10 mouse cellular contexts compared by ENCODE assay signal in genomic region chr5:123035564-123035963, GRCm38 (mm10). TPM values are rescaled to one million over a fixed set of nuclear protein-coding genes. Genes with fewer than 3 reads are reported as not detected.
DNase-seq lines count a peak whose midpoint lies in the region; ATAC-seq lines count a peak whose summit lies in the region.
"Had no signal": no experiment of that assay in that cellular context is flagged by ENCODE, and none has a peak within 500 bp of the region (broad histone marks: within the 10 kb centered on the region; RNA-seq: fewer than 3 reads in every experiment).

No protein-coding gene starts in this region.

- ATAC-seq in kidney, embryonic 14.5 days (ENCODE audit: low FRiP score, low TSS enrichment) = no peak
- peak; percentile 86 for ATAC-seq in erythroblast, adult 5-6 weeks (replicated peaks; ENCODE audit: low FRiP score, poor library complexity, severe bottlenecking)
- ATAC-seq in limb, embryonic 15.5 days (ENCODE audit: insufficient number of reproducible peaks, low FRiP score, low TSS enrichment, low read depth) = peak; percentile 27; the same call in 1 of the 2 replicates
- ATAC-seq in stomach, embryonic 14.5 days (ENCODE audit: insufficient number of reproducible peaks, insufficient read depth, low FRiP score, low read depth) = 0 out of 2 replicates have a peak, but pooled peaks have one; percentile 46
- ATAC-seq: Patski had no signal

- H3K9ac ChIP-seq in kidney, embryonic 14.5 days (ENCODE audit: low read depth, low read length) = no peak overlapping the region
- no peak overlapping the region for H3K9ac ChIP-seq in limb, embryonic 15.5 days
- H3K9ac ChIP-seq in stomach, embryonic 14.5 days (replicated peaks; ENCODE audit: low read depth, low read length) = no peak overlapping the region

- H3K27me3 ChIP-seq in kidney, embryonic 14.5 days (ENCODE audit: control insufficient read depth, insufficient read depth, low read length) = no peaks in the 10 kb centered on the region
- H3K27me3 ChIP-seq in limb, embryonic 15.5 days = no peaks in the 10 kb centered on the region
- H3K27me3 ChIP-seq in stomach, embryonic 14.5 days (ENCODE audit: control insufficient read depth, insufficient read depth, low read length) = no peaks in the 10 kb centered on the region
- H3K27me3 ChIP-seq: Patski had no signal

- H3K4me2 ChIP-seq in kidney, embryonic 14.5 days (replicated peaks; ENCODE audit: low read depth, low read length) = no peak overlapping the region
- no peak overlapping the region for H3K4me2 ChIP-seq in limb, embryonic 15.5 days
- H3K4me2 ChIP-seq in stomach, embryonic 14.5 days (replicated peaks; ENCODE audit: low read depth, low read length) = no peak overlapping the region

- H3K4me3 ChIP-seq in kidney, embryonic 14.5 days (ENCODE audit: low read length) = no peak overlapping the region
- no peak overlapping the region for H3K4me3 ChIP-seq in limb, embryonic 15.5 days
- no peak overlapping the region for H3K4me3 ChIP-seq in stomach, embryonic 14.5 days (ENCODE audit: low read depth, low read length)

- 0 out of 2 replicates have a peak, but pooled peaks cover 3% of the 10 kb centered on the region for H3K4me1 ChIP-seq in kidney, embryonic 14.5 days (ENCODE audit: control insufficient read depth, insufficient read depth, low read length)
- peaks cover 22% of the 10 kb centered on the region for H3K4me1 ChIP-seq in limb, embryonic 15.5 days
- no peaks in the 10 kb centered on the region for H3K4me1 ChIP-seq in stomach, embryonic 14.5 days (ENCODE audit: control insufficient read depth, insufficient read depth, low read length)

- H3K27ac ChIP-seq in kidney, embryonic 14.5 days (ENCODE audit: low read depth, low read length) = no peak overlapping the region
- peak overlapping the region; percentile 43; the same call in 1 of the 2 replicates for H3K27ac ChIP-seq in limb, embryonic 15.5 days
- no peak overlapping the region for H3K27ac ChIP-seq in stomach, embryonic 14.5 days (ENCODE audit: low read length)

- WGBS in kidney, embryonic 14.5 days = 16% methylated on average over 6 of the region's 6 CpGs
- WGBS in limb, embryonic 15.5 days = 25% methylated on average over 6 of the region's 6 CpGs
- 25% methylated on average over 6 of the region's 6 CpGs for WGBS in stomach, embryonic 14.5 days

- DNase-seq in kidney, adult 11 months = peak; percentile 95
- DNase-seq in ovary, postnatal 14 days (ENCODE audit: low spot score) = no peak
- no peak for DNase-seq in heart, adult 9 months (ENCODE audit: low spot score in 2 of 2)
- DNase-seq in left cerebral cortex, postnatal 4 days = no peak

- H3K9me3 ChIP-seq in kidney, embryonic 14.5 days (ENCODE audit: control insufficient read depth, low read length) = no peaks in the 10 kb centered on the region
- no peaks in the 10 kb centered on the region for H3K9me3 ChIP-seq in limb, embryonic 15.5 days
- no peaks in the 10 kb centered on the region for H3K9me3 ChIP-seq in stomach, embryonic 14.5 days (ENCODE audit: control insufficient read depth, low read depth, low read length)

- H3K36me3 ChIP-seq in kidney, embryonic 14.5 days (ENCODE audit: control insufficient read depth, insufficient read depth, low read length) = peaks cover under 1% of the 10 kb centered on the region; the same call in 1 of the 2 replicates
- H3K36me3 ChIP-seq in limb, embryonic 15.5 days = peaks cover 11% of the 10 kb centered on the region; the same call in 1 of the 2 replicates
- H3K36me3 ChIP-seq in stomach, embryonic 14.5 days (ENCODE audit: control insufficient read depth, insufficient read depth, low read length) = peaks cover 6% of the 10 kb centered on the region; the same call in 1 of the 2 replicates

- intact Hi-C loops in left cerebral cortex, postnatal 4 days (cut with DNase I) = no loop called here

RNA-seq across cellular contexts. Expression of gene Morn3, which starts 11.3 kb away (rescaled TPM):
- polyA plus RNA-seq in kidney, embryonic 14.5 days (2014; fragmentation: Nextera tagmentation; extraction: Ambion mirVana) = 1.3 and 1.7 TPM in 2 replicates
- not detected in 2 replicates for total RNA-seq in erythroblast, adult 5-6 weeks (2015; ENCODE audit: low replicate concordance)
- not detected in 2 replicates for total RNA-seq in erythroblast, adult 5-6 weeks (2017; ENCODE audit: low replicate concordance)
- polyA plus RNA-seq in limb, embryonic 15.5 days (2015; fragmentation: Nextera tagmentation; extraction: Ambion mirVana) = 1.0 TPM in 1 of 2 replicates, not detected in the other
- not detected in 2 replicates for polyA plus RNA-seq in stomach, embryonic 14.5 days (2014; fragmentation: Nextera tagmentation; extraction: Ambion mirVana)
- not detected for total RNA-seq in left cerebral cortex, postnatal 4 days (2021)
- polyA plus RNA-seq: limb, embryonic 14.5 days had no signal

RNA-seq across cellular contexts. Expression of gene Orai1, which starts 20.7 kb away (rescaled TPM):
- 21.5 and 23.2 TPM in 2 replicates for polyA plus RNA-seq in kidney, embryonic 14.5 days (2014; fragmentation: Nextera tagmentation; extraction: Ambion mirVana)
- 23.6 and 25.1 TPM in 2 replicates for total RNA-seq in erythroblast, adult 5-6 weeks (2015; ENCODE audit: low replicate concordance)
- total RNA-seq in erythroblast, adult 5-6 weeks (2017; ENCODE audit: low replicate concordance) = 0.84 and 7.8 TPM in 2 replicates
- polyA plus RNA-seq in limb, embryonic 15.5 days (2015; fragmentation: Nextera tagmentation; extraction: Ambion mirVana) = 16.4 and 18.2 TPM in 2 replicates
- polyA plus RNA-seq in stomach, embryonic 14.5 days (2014; fragmentation: Nextera tagmentation; extraction: Ambion mirVana) = 17.8 and 20.5 TPM in 2 replicates
- total RNA-seq in left cerebral cortex, postnatal 4 days (2021) = 10 to 100 TPM; 13.2 to 14.2 TPM

RNA-seq across cellular contexts. Expression of gene Tmem120b, which starts 32.7 kb away (rescaled TPM):
- 12.0 and 13.1 TPM in 2 replicates for polyA plus RNA-seq in kidney, embryonic 14.5 days (2014; fragmentation: Nextera tagmentation; extraction: Ambion mirVana)
- total RNA-seq in erythroblast, adult 5-6 weeks (2015; ENCODE audit: low replicate concordance) = 14.4 and 28.6 TPM in 2 replicates
- 25.6 and 61.1 TPM in 2 replicates for total RNA-seq in erythroblast, adult 5-6 weeks (2017; ENCODE audit: low replicate concordance)
- polyA plus RNA-seq in limb, embryonic 15.5 days (2015; fragmentation: Nextera tagmentation; extraction: Ambion mirVana) = 18.8 and 23.1 TPM in 2 replicates
- polyA plus RNA-seq in stomach, embryonic 14.5 days (2014; fragmentation: Nextera tagmentation; extraction: Ambion mirVana) = 9.0 and 9.3 TPM in 2 replicates
- 10 to 100 TPM; 25.0 to 28.6 TPM for total RNA-seq in left cerebral cortex, postnatal 4 days (2021)

RNA-seq across cellular contexts. Expression of gene Kdm2b, which starts 45.9 kb away (rescaled TPM):
- 59.1 and 105 TPM in 2 replicates for polyA plus RNA-seq in kidney, embryonic 14.5 days (2014; fragmentation: Nextera tagmentation; extraction: Ambion mirVana)
- total RNA-seq in erythroblast, adult 5-6 weeks (2015; ENCODE audit: low replicate concordance) = 7.5 and 9.4 TPM in 2 replicates
- total RNA-seq in erythroblast, adult 5-6 weeks (2017; ENCODE audit: low replicate concordance) = 11.3 and 28.3 TPM in 2 replicates
- 42.1 and 46.0 TPM in 2 replicates for polyA plus RNA-seq in limb, embryonic 15.5 days (2015; fragmentation: Nextera tagmentation; extraction: Ambion mirVana)
- 34.5 and 37.9 TPM in 2 replicates for polyA plus RNA-seq in stomach, embryonic 14.5 days (2014; fragmentation: Nextera tagmentation; extraction: Ambion mirVana)
- total RNA-seq in left cerebral cortex, postnatal 4 days (2021) = 100 to 1,000 TPM; 140 to 144 TPM
